Mouse (Mus musculus) limb, embryonic 15.5 days (tissue): Measurements from ENCODE around the gene Cyp2d26. TPM values are rescaled to one million over a fixed set of nuclear protein-coding genes. Genes with fewer than 3 reads are reported as not detected.

Experiments
- ATAC-seq: fragments of 200-750 bp; cut with Nextera tagmentation; 2 replicates; pipeline ENCODE4 v1.8.0; 2017; ENCODE audit warnings: low read depth, moderate TSS enrichment; ENCODE audit not compliant: insufficient number of reproducible peaks, low FRiP score, low TSS enrichment
- H3K27ac ChIP-seq: fragments of 300-500 bp; sonication (generic); 2 replicates; pipeline ENCODE4 v1.5.1; 2015; ENCODE audit warnings: moderate library complexity, mild to moderate bottlenecking, inconsistent platforms
- H3K27me3 ChIP-seq: fragments of 300-500 bp; sonication (generic); 2 replicates; pipeline ENCODE4 v1.6.1; 2015; ENCODE audit warnings: inconsistent platforms
- H3K36me3 ChIP-seq: fragments of 300-500 bp; sonication (generic); 2 replicates; pipeline ENCODE4 v1.6.1; 2015; ENCODE audit warnings: inconsistent platforms
- H3K4me1 ChIP-seq: fragments of 300-500 bp; sonication (generic); 2 replicates; pipeline ENCODE4 v1.6.1; 2015; ENCODE audit warnings: inconsistent platforms
- H3K4me2 ChIP-seq: fragments of 300-500 bp; sonication (generic); 2 replicates; pipeline ENCODE4 v1.6.1; 2015; ENCODE audit warnings: mild to moderate bottlenecking, inconsistent platforms
- H3K4me3 ChIP-seq: fragments of 300-500 bp; sonication (generic); 2 replicates; pipeline ENCODE4 v1.5.1; 2015; ENCODE audit warnings: mild to moderate bottlenecking, inconsistent platforms
- H3K9ac ChIP-seq: fragments of 300-500 bp; sonication (generic); 2 replicates; pipeline ENCODE4 v1.6.1; 2015; ENCODE audit warnings: inconsistent platforms
- H3K9me3 ChIP-seq: fragments of 300-500 bp; sonication (generic); 2 replicates; pipeline ENCODE4 v1.6.1; 2016; ENCODE audit warnings: inconsistent platforms
- WGBS: fragments of 180-500 bp; shearing (Covaris S2); methylation state at CpG from one replicate; pipeline ENCODE4 v1.1.7; 2015; 5-methylcytosine and 5-hydroxymethylcytosine counted together
- polyA plus RNA-seq: library from polyadenylated mRNA; unstranded; fragments of >200 nt; fragmentation: Nextera tagmentation; extraction: Ambion mirVana; gene quantifications from 2 replicates; pipeline ENCODE4 v1.2.1, GENCODE M21; 2015

Cyp2d26 gene
- 0.31 TPM in 1 of 2 replicates, not detected in the other for polyA plus RNA-seq

DNA sequence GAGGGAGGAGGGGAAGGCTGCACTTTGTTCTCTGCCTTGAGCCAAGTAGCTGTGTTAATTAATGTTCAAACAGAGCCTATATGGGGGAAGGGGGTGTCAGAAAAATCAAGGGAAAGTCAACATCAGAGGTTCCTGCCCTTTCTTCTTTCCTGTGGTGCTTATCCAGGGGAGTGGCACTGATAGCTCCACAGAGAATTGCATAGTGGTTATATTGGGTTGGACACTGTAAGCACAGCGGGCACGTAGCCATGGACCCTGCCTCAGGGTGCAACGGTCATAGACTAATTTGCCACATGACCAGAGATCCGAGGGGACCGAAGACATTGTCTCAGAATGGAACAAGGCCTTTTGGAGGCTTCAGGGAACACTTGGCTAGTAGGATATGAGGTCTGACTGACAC, at the start of gene Cyp2d26:
TSS of gene Cyp2d26 (minus strand) at position 18 of the 400 bp plus-strand sequence.
- WGBS = 81% methylated on average over 5 of the region's 5 CpGs

DNA sequence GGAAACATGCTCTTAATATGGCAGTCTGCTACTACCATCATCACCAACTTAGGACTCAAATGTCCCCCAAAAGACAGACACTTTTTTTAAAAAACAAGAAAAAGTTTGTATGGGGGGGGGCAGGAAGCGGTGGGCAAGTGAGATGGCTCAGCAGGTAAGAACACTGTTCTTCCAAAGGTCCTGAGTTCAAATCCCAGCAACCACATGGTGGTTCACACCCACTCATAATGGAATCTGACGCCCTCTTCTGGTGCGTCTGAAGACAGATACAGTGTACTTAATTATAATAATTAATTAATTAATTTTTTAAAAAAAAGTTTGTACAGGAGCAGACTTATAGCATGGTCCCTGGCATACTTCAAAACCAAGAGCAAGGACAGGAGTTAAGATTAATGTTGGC, 45.1 kb upstream of the Cyp2d26 start:
- H3K27ac ChIP-seq = no peak overlapping the region
- no peaks in the 10 kb centered on the region for H3K27me3 ChIP-seq
- H3K4me3 ChIP-seq = no peak overlapping the region
- 89% methylated on average over 3 of the region's 3 CpGs for WGBS
- peaks cover 4% of the 10 kb centered on the region; the same call in 1 of the 2 replicates for H3K36me3 ChIP-seq
- no peak for ATAC-seq
- H3K4me1 ChIP-seq = no peaks in the 10 kb centered on the region
- H3K9me3 ChIP-seq = no peaks in the 10 kb centered on the region
- no peak overlapping the region for H3K9ac ChIP-seq
- no peak overlapping the region for H3K4me2 ChIP-seq

More for the DNA sequence above, at the start of gene Cyp2d26:
- H3K27ac ChIP-seq = no peak within 1 kb of the TSS
- H3K9me3 ChIP-seq = no peaks in the 10 kb centered on the region
- H3K4me1 ChIP-seq = no peaks in the 10 kb centered on the region
- no peak within 1 kb of the TSS for H3K4me3 ChIP-seq
- no peak for ATAC-seq
- H3K4me2 ChIP-seq = no peak within 1 kb of the TSS
- H3K27me3 ChIP-seq = no peaks in the 10 kb centered on the region
- H3K9ac ChIP-seq = no peak within 1 kb of the TSS
- H3K36me3 ChIP-seq = no peaks in the 10 kb centered on the region

DNA sequence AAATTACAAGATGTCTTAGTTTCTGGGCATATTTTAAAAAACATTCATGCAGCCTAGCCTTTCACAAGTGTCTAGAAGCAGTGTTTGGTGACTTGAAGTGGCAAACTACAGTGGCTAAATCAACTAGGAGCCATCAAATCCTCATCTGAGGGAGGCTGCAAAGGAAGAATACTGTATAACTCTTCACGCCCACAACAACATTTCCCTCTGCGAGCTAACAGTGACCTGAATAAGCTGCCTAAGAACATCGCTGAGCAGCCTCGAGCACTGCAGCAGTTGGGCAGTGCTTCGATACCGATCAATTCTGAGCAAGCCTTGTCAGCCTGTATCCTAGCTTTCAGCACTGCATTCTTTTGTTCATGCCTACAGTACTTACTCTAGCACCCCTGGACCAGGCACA, 35.8 kb upstream of the Cyp2d26 start:
- H3K27ac ChIP-seq = no peak overlapping the region
- no peaks in the 10 kb centered on the region for H3K36me3 ChIP-seq
- ATAC-seq = no peak
- no peaks in the 10 kb centered on the region for H3K27me3 ChIP-seq
- no peak overlapping the region for H3K9ac ChIP-seq
- 90% methylated on average over 6 of the region's 6 CpGs for WGBS
- no peaks in the 10 kb centered on the region for H3K9me3 ChIP-seq
- no peak overlapping the region for H3K4me3 ChIP-seq
- H3K4me2 ChIP-seq = no peak overlapping the region
- H3K4me1 ChIP-seq = no peaks in the 10 kb centered on the region

DNA sequence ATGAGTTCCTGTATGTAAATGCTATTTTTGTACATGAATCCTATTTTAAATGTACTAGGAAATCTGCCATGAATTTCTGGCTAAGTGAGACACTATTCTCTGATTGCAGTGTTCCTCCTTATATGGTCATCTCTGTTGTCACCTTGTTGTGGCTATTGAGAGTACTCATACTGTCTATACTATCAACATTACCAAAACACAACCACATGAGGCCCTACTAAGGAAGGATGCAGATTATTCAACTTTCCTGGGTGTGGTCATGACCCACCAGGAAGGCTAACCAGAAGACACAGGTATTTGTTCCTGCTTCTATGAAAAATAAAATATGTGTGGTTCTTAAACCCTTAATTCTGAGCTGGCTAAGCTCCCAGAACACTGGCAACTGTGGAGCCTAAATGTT, 31.8 kb upstream of the Cyp2d26 start:
- Histone ChIP-seq H3K4me1 (no peaks in the 10 kb centered on the region), H3K27me3 (no peaks in the 10 kb centered on the region), H3K36me3 (0 out of 2 replicates have a peak, but pooled peaks cover 3% of the 10 kb centered on the region), H3K9ac (no peak overlapping the region), H3K4me2 (no peak overlapping the region), H3K27ac (no peak overlapping the region), H3K9me3 (no peaks in the 10 kb centered on the region), H3K4me3 (no peak overlapping the region)
- no peak for ATAC-seq

DNA sequence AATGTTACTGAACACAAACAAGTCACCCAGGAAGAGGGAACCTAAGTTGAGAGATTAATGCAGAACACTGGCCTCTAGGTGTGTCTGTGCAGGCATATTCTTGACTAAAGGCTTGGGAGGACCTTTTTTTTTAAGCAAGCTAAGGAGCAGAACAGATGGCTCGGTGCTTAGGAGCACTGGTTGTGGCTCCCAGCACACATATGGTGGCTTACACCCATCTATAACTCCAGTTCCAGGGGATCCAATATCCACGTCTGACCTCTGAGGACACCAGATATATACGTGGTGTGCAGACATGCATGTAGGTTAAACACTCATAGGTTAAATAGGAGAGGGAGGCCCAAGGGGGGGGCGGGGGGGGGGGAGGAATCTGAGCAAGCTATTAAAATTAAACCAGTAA, 28.3 kb upstream of the Cyp2d26 start:
- Histone ChIP-seq H3K9me3 (no peaks in the 10 kb centered on the region), H3K27me3 (no peaks in the 10 kb centered on the region), H3K36me3 (0 out of 2 replicates have a peak, but pooled peaks cover 11% of the 10 kb centered on the region), H3K27ac (no peak overlapping the region), H3K4me1 (no peaks in the 10 kb centered on the region), H3K9ac (no peak overlapping the region), H3K4me3 (no peak overlapping the region), H3K4me2 (no peak overlapping the region)
- ATAC-seq = no peak
- WGBS = 62% methylated on average over 3 of the region's 4 CpGs

DNA sequence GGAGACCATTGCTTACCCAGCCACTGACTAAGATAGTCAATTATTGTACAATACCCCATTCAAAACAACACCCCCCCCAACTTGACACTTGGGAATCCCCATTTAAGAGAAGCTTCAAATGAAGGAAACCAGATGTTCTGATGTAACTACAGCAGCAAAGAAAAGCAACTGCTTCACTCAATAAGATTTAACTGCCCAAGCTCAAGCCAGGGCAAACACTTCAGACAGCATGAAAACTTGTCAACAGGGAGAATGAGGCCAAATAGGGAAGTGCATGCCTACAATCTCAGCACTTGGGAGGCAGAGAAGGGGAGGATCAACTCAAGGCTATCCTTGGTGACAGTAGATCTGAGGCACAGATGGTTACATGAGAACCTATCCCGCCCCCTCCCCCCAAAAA, 27.6 kb upstream of the Cyp2d26 start:
- Histone ChIP-seq H3K36me3 (0 out of 2 replicates have a peak, but pooled peaks cover 11% of the 10 kb centered on the region), H3K27ac (no peak overlapping the region), H3K4me3 (no peak overlapping the region), H3K27me3 (no peaks in the 10 kb centered on the region), H3K9me3 (no peaks in the 10 kb centered on the region), H3K9ac (no peak overlapping the region), H3K4me2 (no peak overlapping the region), H3K4me1 (no peaks in the 10 kb centered on the region)
- WGBS = 90% methylated on average over 1 of the region's 1 CpGs
- ATAC-seq = no peak

DNA sequence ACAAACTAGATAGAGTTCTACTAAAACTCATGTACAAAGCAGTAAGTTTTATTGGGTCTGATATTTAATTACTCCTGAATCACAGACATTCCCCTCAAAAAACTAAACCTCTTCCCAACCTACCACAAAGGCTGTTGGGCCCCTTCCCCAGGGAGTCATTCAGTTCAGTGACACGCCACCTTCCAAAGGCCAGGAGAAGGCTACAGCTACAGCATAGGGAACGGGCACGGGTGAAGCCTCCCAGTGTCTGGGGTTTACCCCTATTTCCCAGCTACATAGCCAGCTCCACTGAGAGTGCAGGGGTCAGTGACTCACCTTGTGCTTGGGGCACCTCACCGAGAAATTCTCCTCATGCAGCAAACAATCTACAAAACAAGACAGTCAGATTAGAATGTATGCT, 21.2 kb upstream of the Cyp2d26 start:
- Histone ChIP-seq H3K4me3 (no peak overlapping the region), H3K27ac (no peak overlapping the region), H3K4me2 (no peak overlapping the region), H3K36me3 (peaks cover 41% of the 10 kb centered on the region), H3K27me3 (no peaks in the 10 kb centered on the region), H3K9me3 (no peaks in the 10 kb centered on the region), H3K4me1 (no peaks in the 10 kb centered on the region), H3K9ac (no peak overlapping the region)
- 78% methylated on average over 4 of the region's 4 CpGs for WGBS
- no peak for ATAC-seq

DNA sequence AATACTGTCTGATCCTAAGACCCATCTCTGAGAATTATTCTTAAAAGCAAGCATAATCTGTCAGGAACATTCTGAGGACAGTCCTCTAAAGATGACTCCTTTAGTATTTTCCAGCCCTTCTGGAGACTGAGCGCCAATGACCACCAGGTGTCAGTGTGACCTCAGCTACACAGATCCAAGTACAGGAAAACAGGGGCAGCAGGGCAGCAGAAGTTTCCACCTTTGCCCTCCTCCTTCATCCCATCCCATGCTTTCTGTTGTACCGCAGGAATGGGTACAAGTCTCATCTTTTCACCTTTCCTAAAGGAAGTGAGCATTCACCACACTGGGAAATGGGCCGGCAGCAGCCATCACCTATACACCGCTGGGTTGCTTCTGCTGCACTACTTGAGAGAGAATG, 20.7 kb upstream of the Cyp2d26 start:
- WGBS = 64% methylated on average over 4 of the region's 4 CpGs
- Histone ChIP-seq H3K4me1 (no peaks in the 10 kb centered on the region), H3K4me3 (no peak overlapping the region), H3K9ac (no peak overlapping the region), H3K27ac (no peak overlapping the region), H3K4me2 (no peak overlapping the region), H3K36me3 (peaks cover 43% of the 10 kb centered on the region), H3K27me3 (no peaks in the 10 kb centered on the region), H3K9me3 (no peaks in the 10 kb centered on the region)
- ATAC-seq = 0 out of 2 replicates have a peak, but pooled peaks have one; percentile 35

DNA sequence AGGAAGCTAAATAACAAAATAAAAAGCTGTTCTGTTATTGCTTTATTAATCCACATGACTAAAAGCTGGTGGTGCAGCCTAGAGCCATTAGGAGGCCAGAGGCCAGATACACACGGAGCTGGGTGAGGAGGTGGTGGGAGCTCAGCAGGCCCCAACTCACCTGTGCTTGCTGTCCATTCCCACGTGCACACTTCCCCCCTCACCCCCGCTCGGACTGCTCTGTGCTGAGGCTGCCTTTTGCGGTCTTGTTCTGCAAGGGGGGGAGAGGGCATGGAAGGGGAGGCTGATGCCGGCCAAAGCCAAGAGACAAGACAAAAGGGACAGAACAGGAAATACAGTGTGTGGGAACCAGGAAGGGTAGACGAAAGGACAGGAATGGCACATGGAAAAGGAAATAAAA, 20.2 kb upstream of the Cyp2d26 start:
- H3K36me3 ChIP-seq = peaks cover 46% of the 10 kb centered on the region
- no peak overlapping the region for H3K4me3 ChIP-seq
- 79% methylated on average over 7 of the region's 7 CpGs for WGBS
- no peaks in the 10 kb centered on the region for H3K4me1 ChIP-seq
- no peaks in the 10 kb centered on the region for H3K9me3 ChIP-seq
- no peak for ATAC-seq
- no peaks in the 10 kb centered on the region for H3K27me3 ChIP-seq
- H3K4me2 ChIP-seq = no peak overlapping the region
- no peak overlapping the region for H3K27ac ChIP-seq
- no peak overlapping the region for H3K9ac ChIP-seq

DNA sequence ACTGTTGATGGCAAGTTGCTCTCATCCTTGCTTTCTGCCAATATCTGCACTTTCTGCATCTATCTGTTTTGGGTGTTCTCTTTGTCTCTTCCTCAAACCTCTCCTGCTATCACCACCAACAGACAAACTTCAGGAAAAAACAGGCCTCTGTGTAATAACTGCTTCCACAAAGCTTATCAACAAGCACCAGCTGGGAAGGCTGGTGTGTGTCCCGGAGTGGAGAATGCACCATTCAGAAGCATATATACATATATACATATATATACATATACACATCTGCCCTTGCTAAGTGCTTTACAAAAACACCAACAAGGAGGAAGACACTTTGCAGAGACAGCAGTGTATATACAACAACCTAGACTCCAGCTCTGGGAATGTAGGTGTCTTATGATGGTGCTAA, 16.5 kb upstream of the Cyp2d26 start:
- no peaks in the 10 kb centered on the region for H3K27me3 ChIP-seq
- no peak overlapping the region for H3K4me3 ChIP-seq
- H3K4me1 ChIP-seq = no peaks in the 10 kb centered on the region
- no peak overlapping the region for H3K27ac ChIP-seq
- no peak for ATAC-seq
- no peak overlapping the region for H3K4me2 ChIP-seq
- 97% methylated on average over 1 of the region's 1 CpGs for WGBS
- H3K36me3 ChIP-seq = peaks cover 42% of the 10 kb centered on the region
- H3K9ac ChIP-seq = no peak overlapping the region
- no peaks in the 10 kb centered on the region for H3K9me3 ChIP-seq

DNA sequence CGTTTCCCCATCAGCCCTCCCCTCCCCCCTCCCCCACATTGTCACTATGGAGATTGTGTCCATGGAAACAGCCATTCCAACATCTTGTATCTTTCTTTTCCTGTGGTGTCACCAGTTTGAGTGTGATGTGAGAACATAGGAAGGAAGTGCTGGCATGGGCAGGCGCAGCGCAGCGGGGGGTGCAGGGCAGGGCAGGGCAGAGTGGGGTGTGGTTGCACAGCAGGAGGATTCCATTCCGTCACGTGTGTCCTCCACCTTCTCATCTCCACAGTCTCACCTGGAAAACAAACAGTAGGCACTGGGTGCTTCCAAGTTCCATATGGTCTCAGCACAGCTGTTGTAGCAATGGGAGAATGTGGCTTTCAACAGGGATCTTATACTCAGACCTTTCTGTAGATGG, 15.4 kb upstream of the Cyp2d26 start:
- no peak overlapping the region for H3K9ac ChIP-seq
- no peak for ATAC-seq
- peaks cover 33% of the 10 kb centered on the region for H3K36me3 ChIP-seq
- 75% methylated on average over 6 of the region's 6 CpGs for WGBS
- H3K4me3 ChIP-seq = no peak overlapping the region
- H3K9me3 ChIP-seq = no peaks in the 10 kb centered on the region
- no peak overlapping the region for H3K27ac ChIP-seq
- no peaks in the 10 kb centered on the region for H3K27me3 ChIP-seq
- no peaks in the 10 kb centered on the region for H3K4me1 ChIP-seq
- H3K4me2 ChIP-seq = no peak overlapping the region

DNA sequence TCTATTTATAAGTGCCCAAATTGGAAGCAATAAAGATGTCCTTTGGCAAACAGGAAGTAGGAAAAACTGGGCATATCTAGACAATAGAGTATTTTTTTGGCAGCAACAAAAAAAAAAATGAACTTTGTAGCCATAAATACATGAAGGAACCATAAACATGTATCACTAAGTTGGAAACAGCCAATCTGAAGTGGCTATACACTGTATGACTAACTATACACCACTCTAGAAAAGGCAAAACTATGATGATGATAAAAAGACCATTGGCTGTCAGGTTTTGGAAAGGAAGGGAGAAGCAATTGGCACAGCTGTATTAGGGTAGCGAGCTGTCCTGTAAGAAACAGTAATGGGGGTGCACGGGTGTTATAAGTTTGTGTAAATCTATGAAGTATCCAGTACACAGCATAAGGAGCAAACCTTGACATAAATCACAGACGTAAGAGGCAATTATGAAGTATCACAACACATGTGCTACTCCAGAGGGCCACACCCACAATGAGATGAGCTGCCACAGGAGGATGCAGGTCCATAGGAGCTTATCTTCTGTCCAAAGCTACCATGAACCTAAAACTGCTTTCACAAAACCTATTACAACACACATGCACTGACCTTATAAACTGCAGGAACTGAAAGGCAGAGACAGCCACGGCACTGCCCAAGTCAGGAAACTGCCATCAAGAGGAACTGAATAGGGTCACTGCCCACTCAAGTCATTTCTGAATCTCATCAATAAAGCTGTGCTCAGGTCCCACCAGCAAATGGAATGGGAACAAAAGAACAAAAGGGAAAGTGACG, 13.1 kb upstream of the Cyp2d26 start:
- no peaks in the 10 kb centered on the region for H3K4me1 ChIP-seq
- no peak overlapping the region for H3K4me3 ChIP-seq
- H3K36me3 ChIP-seq = peaks cover 23% of the 10 kb centered on the region
- no peak overlapping the region for H3K27ac ChIP-seq
- 76% methylated on average over 5 of the region's 5 CpGs for WGBS
- no peaks in the 10 kb centered on the region for H3K27me3 ChIP-seq
- H3K4me2 ChIP-seq = no peak overlapping the region
- no peaks in the 10 kb centered on the region for H3K9me3 ChIP-seq
- H3K9ac ChIP-seq = no peak overlapping the region
- no peak for ATAC-seq
